Mouse (Mus musculus) adrenal gland, postnatal 4 days (tissue): ENCODE measurements at regions not wholly inside any gene's neighbourhood (a gene's known extent, or its start where the extent isn't known, plus 50 kb on each side); places are given as distances from the start of the nearest gene placed in this dataset.
A peak's percentile ranks its signal among the peaks of the same experiment; 100 is the strongest.

Source experiments
- DNase-seq, 2 experiments: peaks; one replicate each; pipeline ENCODE4 v3.0.0; 2021 to 2022; ENCODE audit warnings: low spot score in 2 of 2, mixed read lengths in 2 of 2

- no peak for DNase-seq
Observed at GRCm38 (mm10) chr15:34775714-34776113, 418.0 kb upstream of the 9430069I07Rik start.

DNA sequence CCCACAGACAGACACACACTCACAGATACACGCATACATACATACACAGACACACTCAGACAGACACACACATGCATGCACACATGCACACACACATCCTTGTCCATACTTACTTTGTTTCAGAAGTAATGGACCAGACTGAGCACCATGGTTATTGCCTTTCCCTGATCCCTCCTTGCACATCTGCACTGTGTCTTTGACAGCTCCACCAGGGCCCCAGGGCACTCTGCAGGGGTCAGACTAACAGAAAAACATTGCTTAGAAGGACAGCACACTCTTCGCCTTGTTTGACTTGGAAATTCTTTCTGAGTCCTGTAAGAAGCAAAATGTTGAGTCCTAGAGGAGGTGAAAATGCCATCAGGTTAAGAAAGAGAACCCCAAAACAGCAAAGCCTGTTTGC lies 394.1 kb upstream of the 9430069I07Rik start:
- no peak for DNase-seq

DNA sequence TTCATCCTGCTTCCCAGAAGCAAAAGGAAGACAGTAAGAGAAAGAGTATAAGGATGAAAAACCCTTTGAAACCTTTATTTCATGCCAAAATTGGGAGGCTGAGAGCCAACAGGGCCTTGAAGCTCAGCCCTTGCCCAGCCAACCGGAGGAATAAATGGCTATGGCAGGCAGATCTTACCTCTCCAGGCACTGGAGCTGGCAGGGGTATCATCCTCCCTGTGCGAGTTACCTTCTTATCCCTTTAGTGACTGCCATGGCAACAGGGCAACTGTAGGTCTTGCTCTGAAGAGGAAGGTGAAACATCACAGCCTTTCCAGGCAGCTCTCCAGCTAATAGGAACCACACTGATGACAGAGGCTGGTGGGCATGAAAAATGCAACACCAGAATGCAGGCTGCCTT lies 393.3 kb upstream of the 9430069I07Rik start:
- no peak for DNase-seq

- DNase-seq, result no peak
Observed at GRCm38 (mm10) chr15:34747111-34747510, 389.4 kb upstream of the 9430069I07Rik start.

GRCm38 (mm10) chr15:34743130-34743782 lies 385.6 kb upstream of the 9430069I07Rik start:
- peak in 1 of 2 experiments; percentile 8 for DNase-seq

- no peak for DNase-seq
Observed at GRCm38 (mm10) chr15:34741488-34741887, 383.8 kb upstream of the 9430069I07Rik start.
